Mouse (Mus musculus): ENCODE data around the gene Pigr. TPM values are rescaled to one million over a fixed set of nuclear protein-coding genes. Genes with fewer than 3 reads are reported as not detected.

The Pigr gene
- polyA plus RNA-seq, 1 experiment = 748 TPM

DNA sequence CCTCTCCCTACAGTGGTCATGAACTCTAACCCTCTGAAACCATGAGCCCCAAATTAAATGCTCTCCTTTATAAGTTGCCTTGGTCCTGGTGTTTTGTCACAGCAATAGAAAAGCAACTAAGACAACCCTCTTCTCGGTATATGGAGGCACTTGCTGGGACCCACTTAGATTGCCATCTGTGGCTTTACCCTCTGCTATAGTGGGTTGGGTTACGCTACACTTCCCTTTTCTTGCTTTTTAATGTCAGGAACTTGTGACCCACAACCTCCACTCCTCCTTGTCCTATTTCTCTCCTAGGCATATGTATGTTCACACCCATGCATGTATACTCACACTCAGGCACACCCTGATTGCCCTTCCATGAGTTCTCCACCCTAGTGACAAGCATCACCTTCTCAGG, 46.4 kb downstream of the Pigr start:
- DNase-seq (ENCODE audit: low read depth, low spot score) = no peak
- WGBS = 95% methylated on average over 2 of the region's 2 CpGs

GRCm38 (mm10) chr1:130875139-130875538, 48.7 kb downstream of the Pigr start:
- DNase-seq (ENCODE audit: low read depth, low spot score) = peak; percentile 38
- 16% methylated on average over 3 of the region's 3 CpGs for WGBS

- no peak for DNase-seq (ENCODE audit: low read depth, low spot score)
- WGBS = 82% methylated on average over 3 of the region's 3 CpGs
Observed at GRCm38 (mm10) chr1:130875910-130876309, 49.4 kb downstream of the Pigr start.

DNA sequence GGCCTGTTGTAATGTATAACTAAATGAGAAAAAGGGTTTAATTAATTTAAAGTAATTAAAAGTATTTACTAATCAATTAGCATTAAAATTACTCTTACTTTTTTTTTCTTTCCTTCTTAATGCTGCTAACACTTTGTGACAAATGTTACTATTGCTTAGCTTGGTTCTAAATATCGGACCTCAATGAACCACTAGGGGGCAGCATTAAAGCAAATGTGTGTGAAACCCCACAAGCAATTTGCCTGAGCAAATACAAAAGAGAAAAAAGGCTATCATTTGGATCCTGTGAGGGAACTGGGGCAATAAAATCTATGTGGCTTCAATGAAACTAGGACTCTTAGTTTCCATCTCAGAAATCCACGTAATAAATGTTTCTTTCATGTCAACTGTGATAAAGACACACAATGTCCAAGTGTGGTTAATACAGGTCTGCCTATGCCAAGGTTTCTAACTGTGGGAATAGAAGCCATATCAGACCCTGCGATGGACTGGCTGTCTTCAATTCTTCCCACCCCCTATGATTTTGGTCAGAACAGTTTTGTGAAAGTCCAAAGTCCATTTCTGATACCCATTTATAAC, 50.5 kb downstream of the Pigr start:
- peak; percentile 43 for DNase-seq (ENCODE audit: low read depth, low spot score)
- 16% methylated on average over 3 of the region's 3 CpGs for WGBS

DNA sequence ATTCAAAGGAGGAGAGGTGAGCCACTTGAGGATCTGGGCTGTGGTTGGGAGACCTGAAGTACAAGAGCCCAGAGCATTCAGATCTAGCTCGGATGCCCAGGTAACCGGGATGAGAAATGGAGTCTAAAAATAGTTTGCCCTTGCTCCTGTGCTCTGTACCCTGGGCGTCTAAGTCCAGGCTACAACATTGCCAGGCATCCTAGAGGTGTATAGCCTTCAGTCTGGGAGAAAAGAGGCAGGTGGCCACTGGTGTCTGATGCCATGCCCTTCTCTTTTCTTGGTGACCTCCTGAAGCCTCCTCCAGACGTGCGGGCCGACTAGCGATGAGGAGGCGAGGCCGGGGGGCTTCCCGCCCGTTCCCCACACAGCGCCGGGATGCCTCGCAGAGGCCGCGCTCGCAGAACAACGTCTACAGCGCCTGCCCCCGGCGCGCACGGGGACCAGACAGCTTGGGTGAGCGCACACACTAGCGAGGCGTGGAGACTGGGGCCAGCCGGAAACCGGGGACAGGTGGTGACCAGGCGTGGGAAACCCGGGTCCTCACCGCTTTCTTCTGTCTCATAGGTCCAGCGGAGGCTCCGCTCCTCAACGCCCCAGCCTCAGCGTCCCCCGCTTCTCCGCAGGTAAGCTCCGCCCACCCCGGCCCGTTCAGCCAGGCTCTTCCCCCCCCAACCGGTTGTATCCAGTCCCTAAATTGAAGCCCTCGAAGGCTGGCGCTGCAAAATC, 51.6 kb downstream of the Pigr start:
- 3% methylated on average over 43 of the region's 43 CpGs for WGBS
- no peak for DNase-seq (ENCODE audit: low read depth, low spot score)

- 85% methylated on average over 7 of the region's 7 CpGs for WGBS
- DNase-seq (ENCODE audit: low read depth, low spot score) = no peak
Observed at GRCm38 (mm10) chr1:130879927-130880326, 53.4 kb downstream of the Pigr start.

- no peak for DNase-seq (ENCODE audit: low read depth, low spot score)
- 86% methylated on average over 4 of the region's 4 CpGs for WGBS
Observed at GRCm38 (mm10) chr1:130883146-130883545, 56.7 kb downstream of the Pigr start.

- no peak for DNase-seq (ENCODE audit: low read depth, low spot score)
Observed at GRCm38 (mm10) chr1:130887354-130887753, 60.9 kb downstream of the Pigr start, which contains the start of gene Il24. Gene Il24 (minus strand): TSS chr1:130887454.

GRCm38 (mm10) chr1:130892446-130892845, 66.0 kb downstream of the Pigr start:
- no peak for DNase-seq (ENCODE audit: low read depth, low spot score)
- WGBS = 38% methylated on average over 1 of the region's 1 CpGs

- DNase-seq (ENCODE audit: low read depth, low spot score) = no peak
- WGBS = 66% methylated on average over 9 of the region's 9 CpGs
Observed at GRCm38 (mm10) chr1:130893329-130894040, 67.0 kb downstream of the Pigr start.

DNA sequence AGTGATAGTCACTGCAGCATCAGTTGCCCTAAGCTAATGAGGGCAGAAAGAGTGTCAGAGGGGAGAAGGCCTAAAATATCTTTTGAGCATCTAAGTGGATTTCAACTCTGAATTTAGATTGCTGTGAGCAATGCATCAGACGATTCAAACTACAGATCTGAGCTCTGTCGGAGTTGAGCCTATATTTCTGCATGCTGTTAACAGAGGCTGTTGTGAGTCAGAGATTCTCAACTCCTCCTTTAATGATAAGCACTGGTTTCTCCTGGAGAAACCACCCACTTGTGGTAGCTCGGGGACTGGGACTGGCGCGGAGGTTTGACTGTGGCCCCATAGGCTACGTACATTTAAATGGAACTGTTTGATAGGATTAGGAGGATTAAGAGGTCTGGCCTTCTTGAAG, 68.0 kb downstream of the Pigr start:
- WGBS = 86% methylated on average over 6 of the region's 6 CpGs
- no peak for DNase-seq (ENCODE audit: low read depth, low spot score)

Other genes with a start within 250 kb of the Pigr start
- not detected in 2 replicates for gene Zp3r, start 197.1 kb upstream of the Pigr start, polyA plus RNA-seq (2012; rRNA removed)
- gene C4bp, start 165.1 kb upstream of the Pigr start, polyA plus RNA-seq (2012; rRNA removed) = 2.5 and 3.6 TPM in 2 replicates
- gene Gm29427, start 110.9 kb upstream of the Pigr start, polyA plus RNA-seq (2012; rRNA removed) = not detected in 2 replicates
- gene Yod1, start 109.4 kb upstream of the Pigr start, polyA plus RNA-seq (2012; rRNA removed) = 1.1 and 2.7 TPM in 2 replicates
- gene Pfkfb2, start 97.4 kb upstream of the Pigr start, polyA plus RNA-seq (2012; rRNA removed) = 6.6 and 14.1 TPM in 2 replicates
- gene AA986860, start 94.7 kb upstream of the Pigr start, polyA plus RNA-seq (2012; rRNA removed) = 40.8 and 74.5 TPM in 2 replicates
- 1.7 and 2.3 TPM in 2 replicates for gene Fcamr, start 25.8 kb upstream of the Pigr start, polyA plus RNA-seq (2012; rRNA removed)
- 9.5 and 20.8 TPM in 2 replicates for gene Fcmr, start 39.0 kb downstream of the Pigr start, polyA plus RNA-seq (2012; rRNA removed)
- gene Il24, start 60.8 kb downstream of the Pigr start, polyA plus RNA-seq (2012; rRNA removed) = not detected in 2 replicates
- not detected in 2 replicates for gene Il20, start 84.8 kb downstream of the Pigr start, polyA plus RNA-seq (2012; rRNA removed)
- gene Il19, start 113.4 kb downstream of the Pigr start, polyA plus RNA-seq (2012; rRNA removed) = not detected in 2 replicates
- gene Il10, start 193.2 kb downstream of the Pigr start, polyA plus RNA-seq (2012; rRNA removed) = 0.14 and 0.22 TPM in 2 replicates